Mouse (Mus musculus): ENCODE measurements around the gene Olfr814.
"Not testable (repeated sequence)": the region's sequence is repeated elsewhere in the genome, so short reads cannot be mapped to it uniquely, and the experiment has no call there.

- TF ChIP-seq EP300 (IDR thresholded peaks at IDR 0.05; ENCODE audit: insufficient read depth, low read depth, low read length); POLR2A (IDR thresholded peaks at IDR 0.05; ENCODE audit: insufficient read depth, low read depth, low read length); CTCF (IDR thresholded peaks at IDR 0.05): not testable (repeated sequence)
Measured at GRCm38 (mm10) chr10:129905767-129906166, 26.1 kb upstream of the Olfr814 start, which contains the start of gene Olfr815.

Measured in heart, adult 2 months (tissue).